Mouse (Mus musculus) intestine, embryonic 14.5 days (tissue): ENCODE measurements around the gene Evc. TPM values are rescaled to one million over a fixed set of nuclear protein-coding genes. Genes with fewer than 3 reads are reported as not detected.

Source experiments
- ATAC-seq: fragments of 200-750 bp; cut with Nextera tagmentation; replicated peaks from 2 replicates; pipeline ENCODE4 v1.8.0; 2017; ENCODE audit warnings: low read depth, moderate number of reproducible peaks, moderate TSS enrichment, moderate library complexity; ENCODE audit not compliant: low FRiP score, low TSS enrichment
- DNase-seq: peaks from one replicate; pipeline ENCODE4 v3.0.0-alpha.2; 2018; ENCODE audit warnings: low spot score
- H3K27ac ChIP-seq: fragments of 300-500 bp; sonication (generic); 2 replicates; pipeline ENCODE4 v1.5.1; 2014; ENCODE audit warnings: low read depth, mild to moderate bottlenecking, control low read depth
- H3K27me3 ChIP-seq: fragments of 300-500 bp; sonication (generic); replicated peaks from 2 replicates; pipeline ENCODE4 v1.6.1; 2014; ENCODE audit warnings: low read length, control low read depth; ENCODE audit not compliant: control insufficient read depth, insufficient read depth
- H3K36me3 ChIP-seq: fragments of 300-500 bp; sonication (generic); 2 replicates; pipeline ENCODE4 v1.6.1; 2014; ENCODE audit warnings: low read length, control low read depth; ENCODE audit not compliant: control insufficient read depth, insufficient read depth
- H3K4me1 ChIP-seq: fragments of 300-500 bp; sonication (generic); replicated peaks from 2 replicates; pipeline ENCODE4 v1.6.1; 2014; ENCODE audit warnings: low read length, control low read depth, mixed read lengths; ENCODE audit not compliant: control insufficient read depth, insufficient read depth
- H3K4me2 ChIP-seq: fragments of 300-500 bp; sonication (generic); 2 replicates; pipeline ENCODE4 v1.6.1; 2014; ENCODE audit warnings: low read length
- H3K4me3 ChIP-seq: fragments of 300-500 bp; sonication (generic); 2 replicates; pipeline ENCODE4 v1.5.1; 2014; ENCODE audit warnings: low read depth, low read length, control low read depth, mixed read lengths
- H3K9ac ChIP-seq: fragments of 300-500 bp; sonication (generic); 2 replicates; pipeline ENCODE4 v1.6.1; 2014; ENCODE audit warnings: mild to moderate bottlenecking, low read length
- H3K9me3 ChIP-seq: fragments of 300-500 bp; sonication (generic); 2 replicates; pipeline ENCODE4 v1.6.1; 2016; ENCODE audit warnings: low read length, control low read depth; ENCODE audit not compliant: control insufficient read depth
- whole genome bisulfite sequencing: fragments of 180-500 bp; shearing (Covaris S2); extraction: QIAGEN DNeasy Blood & Tissue Kit; methylation state at CpG from one replicate; pipeline ENCODE4 v1.1.7; 2014; 5-methylcytosine and 5-hydroxymethylcytosine counted together
- polyA plus RNA-seq: library from polyadenylated mRNA; unstranded; fragments of >200 nt; fragmentation: Nextera tagmentation; extraction: Ambion mirVana; gene quantifications from 2 replicates; pipeline ENCODE4 v1.2.1, GENCODE M21; 2014

Gene Evc
- polyA plus RNA-seq, 1 experiment from 2014 or later: 14.3 TPM

GRCm38 (mm10) chr5:37289236-37289635 is 47.5 kb downstream of the Evc start:
- Histone ChIP-seq H3K4me2 (no peak overlapping the region), H3K4me1 (no peaks in the 10 kb centered on the region), H3K9me3 (no peaks in the 10 kb centered on the region), H3K9ac (no peak overlapping the region), H3K27me3 (no peaks in the 10 kb centered on the region), H3K27ac (no peak overlapping the region), H3K4me3 (no peak overlapping the region), H3K36me3 (no peaks in the 10 kb centered on the region)
- no peak for ATAC-seq
- DNase-seq: peak; percentile 64
- 19% methylated on average over 3 of the region's 3 CpGs for WGBS

- H3K36me3 ChIP-seq: no peaks in the 10 kb centered on the region
- 66% methylated on average over 3 of the region's 3 CpGs for WGBS
- H3K4me2 ChIP-seq: no peak overlapping the region
- H3K4me3 ChIP-seq: no peak overlapping the region
- ATAC-seq (no peak), DNase-seq (no peak)
- no peaks in the 10 kb centered on the region for H3K4me1 ChIP-seq
- H3K27me3 ChIP-seq: no peaks in the 10 kb centered on the region
- H3K9ac ChIP-seq: no peak overlapping the region
- H3K27ac ChIP-seq: no peak overlapping the region
- no peaks in the 10 kb centered on the region for H3K9me3 ChIP-seq
Measured at GRCm38 (mm10) chr5:37288374-37288773, 48.3 kb downstream of the Evc start.

- no peaks in the 10 kb centered on the region for H3K27me3 ChIP-seq
Measured at GRCm38 (mm10) chr5:37281021-37281420, 55.7 kb downstream of the Evc start.

GRCm38 (mm10) chr5:37263816-37264215 is 72.9 kb downstream of the Evc start:
- ATAC-seq: no peak

More at GRCm38 (mm10) chr5:37281021-37281420, 55.7 kb downstream of the Evc start:
- Histone ChIP-seq H3K27ac (no peak overlapping the region), H3K9ac (no peak overlapping the region), H3K4me1 (no peaks in the 10 kb centered on the region), H3K4me3 (no peak overlapping the region), H3K36me3 (no peaks in the 10 kb centered on the region), H3K9me3 (no peaks in the 10 kb centered on the region), H3K4me2 (no peak overlapping the region)
- 90% methylated on average over 11 of the region's 11 CpGs for WGBS
- no peak for DNase-seq
- ATAC-seq: no peak

GRCm38 (mm10) chr5:37261734-37262133 is 75.0 kb downstream of the Evc start:
- ATAC-seq (no peak), DNase-seq (no peak)
- no peaks in the 10 kb centered on the region for H3K4me1 ChIP-seq
- H3K27me3 ChIP-seq: no peaks in the 10 kb centered on the region
- H3K4me3 ChIP-seq: no peak overlapping the region
- no peak overlapping the region for H3K4me2 ChIP-seq
- WGBS: 53% methylated on average over 5 of the region's 5 CpGs
- no peaks in the 10 kb centered on the region for H3K36me3 ChIP-seq
- H3K9me3 ChIP-seq: no peaks in the 10 kb centered on the region
- H3K27ac ChIP-seq: no peak overlapping the region
- no peak overlapping the region for H3K9ac ChIP-seq

More at GRCm38 (mm10) chr5:37263816-37264215, 72.9 kb downstream of the Evc start:
- DNase-seq: no peak
- WGBS: 53% methylated on average over 6 of the region's 6 CpGs
- H3K4me1 ChIP-seq: no peaks in the 10 kb centered on the region
- H3K4me2 ChIP-seq: no peak overlapping the region
- no peak overlapping the region for H3K4me3 ChIP-seq
- no peaks in the 10 kb centered on the region for H3K9me3 ChIP-seq
- no peak overlapping the region for H3K27ac ChIP-seq
- H3K27me3 ChIP-seq: no peaks in the 10 kb centered on the region
- no peaks in the 10 kb centered on the region for H3K36me3 ChIP-seq
- no peak overlapping the region for H3K9ac ChIP-seq

GRCm38 (mm10) chr5:37257243-37257642 is 79.5 kb downstream of the Evc start:
- DNase-seq: peak; percentile 81
- H3K36me3 ChIP-seq: no peaks in the 10 kb centered on the region
- no peak overlapping the region for H3K27ac ChIP-seq
- no peak overlapping the region for H3K4me3 ChIP-seq
- H3K9me3 ChIP-seq: no peaks in the 10 kb centered on the region
- no peak overlapping the region for H3K9ac ChIP-seq
- H3K4me1 ChIP-seq: no peaks in the 10 kb centered on the region
- no peak for ATAC-seq
- H3K27me3 ChIP-seq: no peaks in the 10 kb centered on the region
- 55% methylated on average over 5 of the region's 5 CpGs for WGBS
- H3K4me2 ChIP-seq: no peak overlapping the region

GRCm38 (mm10) chr5:37256823-37257222 is 79.9 kb downstream of the Evc start:
- ATAC-seq (no peak), DNase-seq (no peak)
- Histone ChIP-seq H3K36me3 (no peaks in the 10 kb centered on the region), H3K4me2 (no peak overlapping the region), H3K4me3 (no peak overlapping the region), H3K27me3 (no peaks in the 10 kb centered on the region), H3K9me3 (no peaks in the 10 kb centered on the region), H3K9ac (no peak overlapping the region), H3K4me1 (no peaks in the 10 kb centered on the region), H3K27ac (no peak overlapping the region)
- 61% methylated on average over 7 of the region's 7 CpGs for WGBS

GRCm38 (mm10) chr5:37254523-37254922 is 82.2 kb downstream of the Evc start:
- no peak for ATAC-seq
- Histone ChIP-seq H3K4me2 (no peak overlapping the region), H3K4me3 (no peak overlapping the region), H3K36me3 (no peaks in the 10 kb centered on the region), H3K4me1 (no peaks in the 10 kb centered on the region), H3K9ac (no peak overlapping the region), H3K27me3 (no peaks in the 10 kb centered on the region), H3K27ac (no peak overlapping the region), H3K9me3 (no peaks in the 10 kb centered on the region)
- DNase-seq: no peak
- 85% methylated on average over 4 of the region's 4 CpGs for WGBS

- Histone ChIP-seq H3K36me3 (no peaks in the 10 kb centered on the region), H3K4me1 (no peaks in the 10 kb centered on the region), H3K9me3 (no peaks in the 10 kb centered on the region), H3K27me3 (0 out of 2 replicates have a peak, but pooled peaks cover 7% of the 10 kb centered on the region), H3K4me3 (no peak overlapping the region), H3K27ac (no peak overlapping the region), H3K9ac (no peak overlapping the region), H3K4me2 (no peak overlapping the region)
- DNase-seq: no peak
- ATAC-seq: no peak
- 80% methylated on average over 9 of the region's 9 CpGs for WGBS
Measured at GRCm38 (mm10) chr5:37252101-37252804, 84.4 kb downstream of the Evc start.
